Mouse (Mus musculus): ENCODE data around the gene Pde9a. TPM values are rescaled to one million over a fixed set of nuclear protein-coding genes. Genes with fewer than 3 reads are reported as not detected.

Pde9a gene
- polyA plus RNA-seq, 1 experiment, result 0.14 TPM

DNA sequence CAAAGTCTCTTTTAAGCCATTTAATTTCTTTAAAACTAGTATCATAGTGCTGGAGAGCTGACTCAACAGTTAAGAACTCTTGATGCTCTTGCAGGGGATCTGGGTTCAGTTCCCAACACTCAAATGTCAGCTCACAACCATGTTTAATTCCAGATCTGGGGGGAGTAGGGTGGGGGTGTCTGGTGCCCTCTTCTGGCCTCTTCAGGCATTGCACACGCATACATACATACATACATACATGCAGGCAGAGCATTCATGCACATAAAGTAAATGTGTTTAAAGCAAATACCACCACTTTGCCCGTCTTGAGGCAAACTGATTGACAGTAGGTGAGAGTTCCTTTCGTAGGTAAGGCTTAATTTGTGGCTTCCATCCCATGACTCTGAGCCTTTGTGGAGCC is 80.8 kb downstream of the Pde9a start:
- Histone ChIP-seq H3K27me3 (ENCODE audit: control insufficient read depth, insufficient read depth, insufficient read length) (peaks cover 26% of the 10 kb centered on the region), H3K36me3 (ENCODE audit: control insufficient read depth, insufficient read depth) (no peaks in the 10 kb centered on the region), H3ac (ENCODE audit: control insufficient read depth, insufficient read length) (no peak overlapping the region), H3K79me2 (ENCODE audit: control insufficient read depth, insufficient read depth) (no peaks in the 10 kb centered on the region), H3K4me2 (ENCODE audit: low read depth) (no peak overlapping the region), H3K4me3 (no peak overlapping the region)
- TF ChIP-seq REST (IDR thresholded peaks at IDR 0.05; ENCODE audit: insufficient read depth, insufficient read length) (no peak), MYOG (IDR thresholded peaks at IDR 0.05; ENCODE audit: control insufficient read depth in 1 of 3, insufficient read depth in 1 of 3, insufficient read length in 2 of 3, low read depth in 2 of 3) (no peak), CEBPB (IDR thresholded peaks at IDR 0.05; ENCODE audit: insufficient read depth, poor library complexity, severe bottlenecking) (no peak)

DNA sequence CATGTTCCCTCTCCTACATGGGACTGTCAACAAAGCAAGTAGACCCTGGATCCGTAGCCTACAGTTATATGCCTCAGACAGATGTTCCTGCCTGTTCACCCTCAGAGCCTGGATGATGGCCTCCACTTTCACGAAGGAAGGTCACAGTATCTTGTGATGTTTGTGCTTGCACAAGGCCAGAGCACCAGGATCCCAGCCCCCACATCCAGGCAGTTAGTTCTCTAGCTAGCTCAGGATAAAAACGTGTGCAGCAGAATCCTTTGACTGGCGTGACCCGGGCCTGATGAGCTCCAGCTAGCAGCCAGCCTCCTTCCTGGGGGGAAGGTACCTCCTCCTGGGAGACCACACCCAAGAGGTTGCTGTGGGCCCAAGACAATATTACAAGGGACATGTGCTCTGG is 82.5 kb downstream of the Pde9a start:
- H3K4me2 ChIP-seq (ENCODE audit: low read depth), result no peak overlapping the region
- H3K4me3 ChIP-seq, result no peak overlapping the region
- H3ac ChIP-seq (ENCODE audit: control insufficient read depth, insufficient read length), result no peak overlapping the region
- no peaks in the 10 kb centered on the region for H3K36me3 ChIP-seq (ENCODE audit: control insufficient read depth, insufficient read depth)
- TF ChIP-seq SRF (IDR thresholded peaks at IDR 0.05; ENCODE audit: control insufficient read depth, insufficient read length, low read depth) (no peak), E2F4 (IDR thresholded peaks at IDR 0.05; ENCODE audit: insufficient read depth) (no peak), MYOG (IDR thresholded peaks at IDR 0.05; ENCODE audit: control insufficient read depth in 1 of 3, insufficient read depth in 1 of 3, insufficient read length in 2 of 3, low read depth in 2 of 3) (no peak), TCF3 (IDR thresholded peaks at IDR 0.05; ENCODE audit: insufficient read length, low read depth) (no peak), CEBPB (IDR thresholded peaks at IDR 0.05; ENCODE audit: insufficient read depth, poor library complexity, severe bottlenecking) (no peak), MYOD1 (IDR thresholded peaks at IDR 0.05; ENCODE audit: control insufficient read depth in 1 of 3, insufficient read length in 2 of 3, low read depth in 2 of 3) (no peak), REST (IDR thresholded peaks at IDR 0.05; ENCODE audit: insufficient read depth, insufficient read length) (no peak), POLR2AphosphoS2 (IDR thresholded peaks at IDR 0.05; ENCODE audit: insufficient read length, low read depth) (no peak), POLR2A (IDR thresholded peaks at IDR 0.05; ENCODE audit: insufficient read length, low read depth) (no peak)
- H3K79me2 ChIP-seq (ENCODE audit: control insufficient read depth, insufficient read depth), result no peaks in the 10 kb centered on the region
- H3K27me3 ChIP-seq (ENCODE audit: control insufficient read depth, insufficient read depth, insufficient read length), result peaks cover 34% of the 10 kb centered on the region

DNA sequence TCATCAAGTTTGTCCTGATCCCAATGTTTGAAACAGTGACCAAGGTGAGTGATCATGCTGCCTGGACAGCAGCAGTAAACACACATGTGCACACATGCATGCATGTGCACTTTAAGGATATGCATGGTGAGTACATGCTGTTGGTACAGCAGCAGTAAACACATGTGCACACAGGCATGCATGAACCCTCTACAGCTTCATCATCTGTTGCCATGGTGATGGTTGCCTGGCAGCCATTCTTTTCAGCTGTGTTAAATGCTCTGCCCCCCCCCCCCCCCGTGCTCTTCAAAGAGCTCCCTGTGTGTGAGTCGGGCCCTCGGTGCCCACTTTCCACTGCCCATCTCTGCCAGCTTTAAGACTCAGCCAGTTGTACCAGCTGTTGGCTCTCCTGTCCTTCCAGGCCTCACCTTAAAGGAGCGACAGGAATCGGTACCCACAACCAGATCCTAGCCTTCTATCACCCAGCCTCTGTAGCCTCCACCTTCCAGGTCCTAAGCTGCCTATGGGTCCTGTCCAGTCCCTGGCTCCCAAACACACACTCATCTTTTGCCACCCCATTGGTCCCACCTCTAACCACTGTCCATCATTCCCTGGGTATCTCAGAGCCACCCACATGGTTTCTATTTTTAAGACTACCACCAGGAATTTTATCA is 84.9 kb downstream of the Pde9a start:
- H3ac ChIP-seq (ENCODE audit: control insufficient read depth, insufficient read length), result no peak overlapping the region
- H3K36me3 ChIP-seq (ENCODE audit: control insufficient read depth, insufficient read depth), result no peaks in the 10 kb centered on the region
- H3K79me2 ChIP-seq (ENCODE audit: control insufficient read depth, insufficient read depth), result no peaks in the 10 kb centered on the region
- no peak overlapping the region for H3K4me3 ChIP-seq
- TF ChIP-seq USF1 (IDR thresholded peaks at IDR 0.05; ENCODE audit: low read depth) (no peak), CEBPB (IDR thresholded peaks at IDR 0.05; ENCODE audit: insufficient read depth, poor library complexity, severe bottlenecking) (no peak), TCF12 (IDR thresholded peaks at IDR 0.05; ENCODE audit: insufficient read depth, poor library complexity, severe bottlenecking) (no peak), MAX (IDR thresholded peaks at IDR 0.05; ENCODE audit: low read depth) (no peak)
- no peak overlapping the region for H3K4me2 ChIP-seq (ENCODE audit: low read depth)
- H3K27me3 ChIP-seq (ENCODE audit: control insufficient read depth, insufficient read depth, insufficient read length), result peaks cover 48% of the 10 kb centered on the region

DNA sequence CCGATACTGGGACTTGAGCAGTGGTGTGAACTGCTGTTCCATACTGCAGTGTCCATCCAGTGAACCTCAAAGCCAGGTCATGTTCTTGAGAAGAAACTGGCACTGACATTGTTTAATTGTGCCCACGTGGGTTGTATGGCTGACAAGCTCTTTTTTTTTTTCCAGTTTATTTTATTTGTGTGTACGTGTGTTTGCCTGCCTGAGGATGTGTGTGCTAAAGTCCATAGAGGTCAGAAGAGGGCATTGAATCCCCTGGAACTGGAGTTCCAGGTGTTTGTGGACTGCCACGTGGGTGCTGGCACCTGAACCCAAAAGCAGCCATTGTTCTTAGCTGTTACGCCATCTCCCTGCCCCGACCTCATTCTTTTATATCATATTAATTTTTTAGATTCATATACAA is 88.4 kb downstream of the Pde9a start:
- H3K4me2 ChIP-seq (ENCODE audit: low read depth), result no peak overlapping the region
- H3K36me3 ChIP-seq (ENCODE audit: control insufficient read depth, insufficient read depth), result no peaks in the 10 kb centered on the region
- H3ac ChIP-seq (ENCODE audit: control insufficient read depth, insufficient read length), result no peak overlapping the region
- H3K27me3 ChIP-seq (ENCODE audit: control insufficient read depth, insufficient read depth, insufficient read length), result peaks cover 64% of the 10 kb centered on the region
- H3K79me2 ChIP-seq (ENCODE audit: control insufficient read depth, insufficient read depth), result no peaks in the 10 kb centered on the region
- TF ChIP-seq CEBPB (IDR thresholded peaks at IDR 0.05; ENCODE audit: insufficient read depth, poor library complexity, severe bottlenecking) (no peak), TCF12 (IDR thresholded peaks at IDR 0.05; ENCODE audit: insufficient read depth, poor library complexity, severe bottlenecking) (no peak), TCF3 (IDR thresholded peaks at IDR 0.05; ENCODE audit: insufficient read length, low read depth) (no peak), MAX (IDR thresholded peaks at IDR 0.05; ENCODE audit: low read depth) (no peak)
- H3K4me3 ChIP-seq, result no peak overlapping the region

DNA sequence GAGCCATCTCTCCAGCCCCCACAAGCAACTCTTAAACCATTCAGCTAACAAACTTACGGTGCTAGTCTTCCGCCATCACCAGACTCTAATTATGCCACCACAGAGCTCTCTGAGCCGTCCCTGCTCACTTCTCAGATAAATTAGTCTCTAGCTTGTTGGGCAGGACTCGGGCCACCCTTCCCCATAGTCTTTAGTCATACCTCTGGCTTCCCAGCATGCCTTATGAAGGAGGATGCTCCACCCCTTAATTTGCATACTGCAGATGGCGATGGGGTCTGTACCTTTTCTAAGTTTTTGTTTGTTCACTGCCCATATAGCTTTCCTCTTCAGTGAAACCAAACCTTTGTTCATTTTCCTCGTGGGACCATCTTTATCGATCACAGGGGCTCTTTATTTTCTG is 92.6 kb downstream of the Pde9a start:
- no peak for TF ChIP-seq TCF3 (IDR thresholded peaks at IDR 0.05; ENCODE audit: insufficient read length, low read depth)
- TF ChIP-seq POLR2A (IDR thresholded peaks at IDR 0.05; ENCODE audit: insufficient read length, low read depth), result no peak
- no peak for TF ChIP-seq MYOG (IDR thresholded peaks at IDR 0.05; ENCODE audit: control insufficient read depth in 1 of 3, insufficient read depth in 1 of 3, insufficient read length in 2 of 3, low read depth in 2 of 3)
- TF ChIP-seq REST (IDR thresholded peaks at IDR 0.05; ENCODE audit: insufficient read depth, insufficient read length), result no peak
- TF ChIP-seq SRF (IDR thresholded peaks at IDR 0.05; ENCODE audit: control insufficient read depth, insufficient read length, low read depth), result no peak
- no peak for TF ChIP-seq E2F4 (IDR thresholded peaks at IDR 0.05; ENCODE audit: insufficient read depth)
- TF ChIP-seq MAX (IDR thresholded peaks at IDR 0.05; ENCODE audit: low read depth), result no peak
- TF ChIP-seq POLR2AphosphoS2 (IDR thresholded peaks at IDR 0.05; ENCODE audit: insufficient read length, low read depth), result no peak
- TF ChIP-seq USF1 (IDR thresholded peaks at IDR 0.05; ENCODE audit: low read depth), result no peak
- no peak for TF ChIP-seq TCF12 (IDR thresholded peaks at IDR 0.05; ENCODE audit: insufficient read depth, poor library complexity, severe bottlenecking)
- TF ChIP-seq MYOD1 (IDR thresholded peaks at IDR 0.05; ENCODE audit: control insufficient read depth in 1 of 3, insufficient read length in 2 of 3, low read depth in 2 of 3), result no peak
- TF ChIP-seq CEBPB (IDR thresholded peaks at IDR 0.05; ENCODE audit: insufficient read depth, poor library complexity, severe bottlenecking), result no peak
- Histone ChIP-seq H3K4me3 (no peak overlapping the region), H3K27me3 (ENCODE audit: control insufficient read depth, insufficient read depth, insufficient read length) (peaks cover 30% of the 10 kb centered on the region), H3K36me3 (ENCODE audit: control insufficient read depth, insufficient read depth) (no peaks in the 10 kb centered on the region), H3K4me2 (ENCODE audit: low read depth) (no peak overlapping the region), H3K79me2 (ENCODE audit: control insufficient read depth, insufficient read depth) (no peaks in the 10 kb centered on the region), H3ac (ENCODE audit: control insufficient read depth, insufficient read length) (no peak overlapping the region)

Measured in myocyte (in vitro differentiated cells).